Mouse (Mus musculus) heart, embryonic 11.5 days (tissue): Measurements from ENCODE around the gene Letmd1. TPM values are rescaled to one million over a fixed set of nuclear protein-coding genes. Genes with fewer than 3 reads are reported as not detected.

Experiments used
- ATAC-seq: fragments of 200-750 bp; cut with Nextera tagmentation; replicated peaks from 2 replicates; pipeline ENCODE4 v1.8.0; 2017; ENCODE audit warnings: moderate library complexity; ENCODE audit not compliant: insufficient number of reproducible peaks, low FRiP score, low TSS enrichment
- H3K27ac ChIP-seq: fragments of 300-500 bp; sonication (generic); 2 replicates; pipeline ENCODE4 v1.5.1; 2014; ENCODE audit warnings: mild to moderate bottlenecking, low read depth, low read length
- H3K27me3 ChIP-seq: fragments of 300-500 bp; sonication (generic); 2 replicates; pipeline ENCODE4 v1.6.1; 2014; ENCODE audit warnings: mild to moderate bottlenecking, low read length, mixed read lengths; ENCODE audit not compliant: control insufficient read depth, insufficient read depth
- H3K36me3 ChIP-seq: fragments of 300-500 bp; sonication (generic); 2 replicates; pipeline ENCODE4 v1.6.1; 2014; ENCODE audit warnings: mild to moderate bottlenecking, low read length, moderate library complexity, mixed read lengths; ENCODE audit not compliant: control insufficient read depth, insufficient read depth
- H3K4me1 ChIP-seq: fragments of 300-500 bp; sonication (generic); 2 replicates; pipeline ENCODE4 v1.6.1; 2014; ENCODE audit warnings: low read length; ENCODE audit not compliant: control insufficient read depth, insufficient read depth
- H3K4me2 ChIP-seq: fragments of 300-500 bp; sonication (generic); 2 replicates; pipeline ENCODE4 v1.6.1; 2014; ENCODE audit warnings: mild to moderate bottlenecking, moderate library complexity
- H3K4me3 ChIP-seq: fragments of 300-500 bp; sonication (generic); 2 replicates; pipeline ENCODE4 v1.5.1; 2014; ENCODE audit warnings: low read depth, low read length
- H3K9ac ChIP-seq: fragments of 300-500 bp; sonication (generic); 2 replicates; pipeline ENCODE4 v1.6.1; 2014; ENCODE audit warnings: mild to moderate bottlenecking, low read depth, low read length, moderate library complexity
- H3K9me3 ChIP-seq: fragments of 300-500 bp; sonication (generic); replicated peaks from 2 replicates; pipeline ENCODE4 v1.6.1; 2016; ENCODE audit warnings: low read length; ENCODE audit not compliant: control insufficient read depth
- WGBS: fragments of 180-500 bp; shearing (Covaris S2); extraction: QIAGEN DNeasy Blood & Tissue Kit; methylation state at CpG from one replicate; pipeline ENCODE4 v1.1.7; 2014; ENCODE audit not compliant: insufficient replicate concordance; 5-methylcytosine and 5-hydroxymethylcytosine counted together
- polyA plus RNA-seq: library from polyadenylated mRNA; unstranded; fragments of >200 nt; fragmentation: Nextera tagmentation; extraction: Ambion mirVana; gene quantifications from 2 replicates; pipeline ENCODE4 v1.2.1, GENCODE M21; 2014

The Letmd1 gene
- polyA plus RNA-seq, 1 experiment from 2014 or later, result 19.3 TPM

DNA sequence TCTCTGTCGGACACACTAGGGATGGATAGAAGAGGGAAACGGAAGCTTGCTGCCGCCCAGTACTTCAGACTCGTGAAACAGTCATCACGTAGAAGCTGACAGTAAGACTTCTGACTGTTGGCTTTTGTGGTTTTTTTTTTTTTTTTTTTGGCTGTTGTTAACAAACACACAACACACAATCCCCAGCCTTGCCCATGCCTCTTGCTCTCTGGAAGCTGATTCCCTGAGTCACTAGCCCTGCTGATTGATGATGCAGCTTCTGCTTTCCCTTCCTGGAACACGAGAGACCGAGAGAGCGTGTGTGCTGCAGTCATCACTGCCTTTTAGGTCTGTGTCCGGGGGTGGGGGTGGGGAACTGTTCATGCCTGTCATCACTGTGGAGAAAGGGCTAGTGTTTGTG, 7.2 kb upstream of the Letmd1 start:
- 0 out of 2 replicates have a peak, but pooled peaks cover 4% of the 10 kb centered on the region for H3K27me3 ChIP-seq
- H3K4me3 ChIP-seq, result no peak overlapping the region
- H3K9ac ChIP-seq, result no peak overlapping the region
- 56% methylated on average over 9 of the region's 9 CpGs for WGBS
- H3K9me3 ChIP-seq, result no peaks in the 10 kb centered on the region
- H3K36me3 ChIP-seq, result no peaks in the 10 kb centered on the region
- ATAC-seq, result no peak
- no peak overlapping the region for H3K4me2 ChIP-seq
- H3K27ac ChIP-seq, result no peak overlapping the region
- peaks cover 4% of the 10 kb centered on the region for H3K4me1 ChIP-seq

DNA sequence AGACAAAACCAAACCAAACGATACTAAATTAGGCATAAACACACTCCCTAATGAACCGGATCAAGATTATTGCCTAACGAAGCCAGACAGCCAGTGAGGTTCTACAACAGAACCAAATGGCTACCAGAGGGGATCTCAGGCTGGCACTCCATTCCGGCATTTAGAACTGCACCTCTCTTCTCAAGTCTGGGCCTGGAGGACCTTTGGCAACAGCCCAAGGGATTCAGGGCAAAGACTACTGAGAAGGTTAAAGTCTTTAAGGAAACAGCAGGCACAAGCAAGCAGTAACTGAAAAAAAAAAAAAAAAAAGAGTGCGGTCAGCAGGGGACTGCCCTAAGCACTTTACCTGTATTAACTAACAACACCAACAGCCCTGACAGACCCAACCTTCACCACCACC, 6.7 kb upstream of the Letmd1 start:
- H3K4me1 ChIP-seq, result peaks cover 4% of the 10 kb centered on the region
- no peak for ATAC-seq

DNA sequence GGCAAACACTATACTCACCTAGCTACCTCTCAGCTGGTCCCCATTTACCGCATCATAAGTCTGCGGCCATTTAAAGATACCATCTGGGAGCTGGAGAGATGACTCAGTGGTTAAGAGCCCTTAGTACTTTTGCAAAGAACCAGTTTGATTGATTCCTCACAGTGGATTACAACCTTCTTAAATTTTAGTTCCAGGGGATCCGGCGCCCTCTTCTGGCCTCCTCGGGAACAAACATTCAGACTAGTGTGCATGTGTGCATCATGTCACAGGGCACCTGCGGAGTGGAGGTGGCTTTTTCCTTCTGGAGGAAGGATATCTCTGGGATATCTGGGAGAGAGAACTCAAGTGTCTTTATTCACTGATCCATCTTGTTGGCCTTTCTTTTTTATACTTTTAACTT, 5.1 kb upstream of the Letmd1 start:
- H3K4me1 ChIP-seq, result peaks cover 10% of the 10 kb centered on the region
- no peak overlapping the region for H3K4me2 ChIP-seq
- no peaks in the 10 kb centered on the region for H3K36me3 ChIP-seq
- no peak overlapping the region for H3K9ac ChIP-seq
- no peak for ATAC-seq
- 22% methylated on average over 6 of the region's 6 CpGs for WGBS
- H3K27ac ChIP-seq, result no peak overlapping the region
- H3K4me3 ChIP-seq, result no peak overlapping the region
- H3K27me3 ChIP-seq, result 0 out of 2 replicates have a peak, but pooled peaks cover 4% of the 10 kb centered on the region
- H3K9me3 ChIP-seq, result no peaks in the 10 kb centered on the region

More for the DNA sequence above, 6.7 kb upstream of the Letmd1 start:
- H3K36me3 ChIP-seq, result no peaks in the 10 kb centered on the region
- no peaks in the 10 kb centered on the region for H3K9me3 ChIP-seq
- H3K27me3 ChIP-seq, result 0 out of 2 replicates have a peak, but pooled peaks cover 4% of the 10 kb centered on the region
- H3K27ac ChIP-seq, result no peak overlapping the region
- H3K9ac ChIP-seq, result no peak overlapping the region
- H3K4me2 ChIP-seq, result no peak overlapping the region
- WGBS, result 81% methylated on average over 4 of the region's 5 CpGs
- no peak overlapping the region for H3K4me3 ChIP-seq

DNA sequence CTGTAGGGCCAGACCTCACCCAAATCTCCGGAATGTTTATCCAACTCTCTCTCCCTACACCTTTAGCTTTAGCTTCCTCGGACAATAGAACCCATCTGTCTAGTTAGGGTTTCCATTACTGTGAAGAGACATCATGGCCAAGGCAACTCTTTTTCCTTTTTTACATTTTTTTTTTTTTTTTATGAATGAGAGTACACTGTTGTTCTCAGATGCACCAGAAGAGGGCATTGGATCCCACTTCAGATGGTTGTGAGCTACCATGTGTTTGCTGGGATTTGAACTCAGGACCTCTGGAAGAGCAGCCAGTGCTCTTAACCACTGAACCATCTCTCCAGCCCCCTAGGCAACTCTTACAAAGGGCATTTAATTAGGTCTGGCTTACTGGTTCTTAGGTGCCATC, 3.4 kb upstream of the Letmd1 start:
- Histone ChIP-seq H3K4me2 (no peak overlapping the region), H3K4me3 (no peak overlapping the region), H3K4me1 (peaks cover 20% of the 10 kb centered on the region), H3K9me3 (no peaks in the 10 kb centered on the region), H3K27ac (no peak overlapping the region), H3K9ac (no peak overlapping the region), H3K27me3 (no peaks in the 10 kb centered on the region), H3K36me3 (no peaks in the 10 kb centered on the region)
- no peak for ATAC-seq
- 71% methylated on average over 2 of the region's 2 CpGs for WGBS

DNA sequence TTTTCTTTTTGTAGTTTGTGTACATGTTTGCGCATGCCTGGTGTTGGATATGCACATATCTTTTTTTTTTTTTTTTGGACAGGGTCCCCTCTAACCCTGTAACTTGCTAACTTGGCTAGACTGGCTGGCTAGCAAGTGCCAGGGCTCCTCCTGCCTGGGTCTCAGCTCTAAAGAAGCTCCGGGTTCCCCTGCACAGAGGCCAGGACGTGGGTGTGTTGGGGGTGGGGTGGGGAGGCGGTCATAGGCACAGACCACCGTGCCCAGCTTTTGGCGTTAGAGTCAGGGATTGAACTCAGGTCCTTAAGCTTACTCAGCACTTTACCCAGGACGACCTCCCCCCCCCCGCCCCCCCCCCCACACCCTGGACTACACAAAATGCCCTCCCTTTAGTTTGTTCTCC, 1.1 kb upstream of the Letmd1 start:
- Histone ChIP-seq H3K4me2 (peak overlapping the region; percentile 91), H3K4me3 (peak overlapping the region; percentile 85), H3K36me3 (peaks cover 3% of the 10 kb centered on the region; the same call in 1 of the 2 replicates), H3K9me3 (no peaks in the 10 kb centered on the region), H3K9ac (no peak overlapping the region; the same call in 1 of the 2 replicates), H3K4me1 (peaks cover 16% of the 10 kb centered on the region; the same call in 1 of the 2 replicates), H3K27ac (no peak overlapping the region), H3K27me3 (no peaks in the 10 kb centered on the region)
- no peak for ATAC-seq
- 36% methylated on average over 8 of the region's 8 CpGs for WGBS

DNA sequence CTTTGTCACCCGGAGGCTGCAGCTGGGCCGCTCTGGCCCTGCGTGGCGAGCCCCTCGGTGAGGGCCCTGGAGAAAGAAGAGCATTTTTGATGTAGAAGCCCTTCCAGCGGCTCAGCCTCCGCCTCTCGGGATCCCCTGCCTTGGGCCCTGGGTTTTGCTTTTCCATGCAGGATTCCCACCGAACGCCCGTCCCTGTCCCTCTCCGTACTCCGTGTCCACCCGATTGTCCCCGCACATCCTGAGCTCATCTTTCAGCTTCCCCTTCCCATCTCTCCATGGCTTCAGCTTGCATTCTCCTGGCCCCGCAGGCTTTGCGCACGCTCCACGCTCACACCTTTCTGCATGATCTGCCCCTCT, 344 bp downstream of the Letmd1 start:
- ATAC-seq, result peak; percentile 6
- peaks cover 3% of the 10 kb centered on the region; the same call in 1 of the 2 replicates for H3K36me3 ChIP-seq
- WGBS, result under 1% methylated on average over 19 of the region's 19 CpGs
- H3K27ac ChIP-seq, result peak overlapping the region; percentile 83; the same call in 1 of the 2 replicates
- H3K9me3 ChIP-seq, result no peaks in the 10 kb centered on the region
- H3K4me3 ChIP-seq, result peak overlapping the region; percentile 85
- peak overlapping the region; percentile 89 for H3K9ac ChIP-seq
- H3K27me3 ChIP-seq, result no peaks in the 10 kb centered on the region
- peaks cover 16% of the 10 kb centered on the region; the same call in 1 of the 2 replicates for H3K4me1 ChIP-seq
- H3K4me2 ChIP-seq, result peak overlapping the region; percentile 91

DNA sequence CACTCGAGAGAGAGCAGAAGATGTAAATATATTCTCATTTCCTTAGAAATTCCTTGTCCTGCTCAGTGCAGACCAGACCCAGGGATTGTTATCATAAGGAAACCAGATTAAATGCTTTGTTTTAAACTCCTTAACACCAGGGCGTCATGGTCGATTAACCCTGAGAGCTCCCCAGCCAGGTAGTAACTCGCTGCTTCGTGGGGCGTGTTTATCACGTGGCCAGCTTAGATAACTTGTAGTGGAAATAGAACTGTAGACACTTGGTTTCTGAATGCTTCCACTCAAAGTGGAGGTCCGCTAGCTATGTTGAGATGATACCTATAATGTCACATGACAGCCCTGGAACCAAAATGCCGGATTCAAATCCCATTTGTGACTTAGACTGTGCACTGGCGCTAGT, 1.2 kb downstream of the Letmd1 start:
- Histone ChIP-seq H3K9ac (no peak overlapping the region; the same call in 1 of the 2 replicates), H3K27me3 (no peaks in the 10 kb centered on the region), H3K4me3 (peak overlapping the region; percentile 85), H3K4me2 (peak overlapping the region; percentile 91), H3K4me1 (peaks cover 16% of the 10 kb centered on the region; the same call in 1 of the 2 replicates), H3K36me3 (peaks cover 3% of the 10 kb centered on the region), H3K27ac (no peak overlapping the region), H3K9me3 (no peaks in the 10 kb centered on the region)
- ATAC-seq, result no peak
- WGBS, result 45% methylated on average over 10 of the region's 10 CpGs

DNA sequence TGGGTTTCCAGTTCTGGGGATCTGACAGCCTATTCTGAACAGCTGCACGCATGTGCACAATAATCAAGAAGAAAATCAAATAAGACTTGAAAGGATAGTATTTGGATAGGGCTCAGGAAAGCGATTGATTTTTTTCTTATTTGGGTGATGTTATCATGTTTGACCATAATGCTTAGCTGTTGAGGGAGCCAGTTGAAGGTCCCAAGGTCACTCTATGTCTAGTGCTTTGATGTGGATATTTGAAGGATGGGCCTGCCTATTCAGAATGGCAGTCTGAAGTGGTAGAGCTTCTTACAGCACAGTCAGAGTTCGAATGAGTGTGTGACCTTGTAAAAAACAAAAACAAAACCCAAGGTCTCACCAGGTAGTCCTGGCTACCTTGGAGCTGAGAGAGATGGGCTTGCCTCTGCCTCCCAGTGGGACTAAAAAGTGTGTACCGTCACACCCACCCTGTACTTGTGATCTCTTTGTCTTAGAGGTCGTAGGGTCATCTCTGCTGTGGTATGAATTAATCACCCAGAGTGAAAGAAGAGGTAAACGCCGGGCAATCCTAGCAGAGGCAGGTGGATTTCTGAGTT, 5.2 kb downstream of the Letmd1 start:
- 74% methylated on average over 7 of the region's 7 CpGs for WGBS
- no peaks in the 10 kb centered on the region for H3K9me3 ChIP-seq
- H3K4me3 ChIP-seq, result no peak overlapping the region
- no peak overlapping the region for H3K4me2 ChIP-seq
- H3K27me3 ChIP-seq, result no peaks in the 10 kb centered on the region
- H3K4me1 ChIP-seq, result peaks cover 10% of the 10 kb centered on the region; the same call in 1 of the 2 replicates
- no peak for ATAC-seq
- H3K27ac ChIP-seq, result no peak overlapping the region
- H3K9ac ChIP-seq, result no peak overlapping the region
- peaks cover 24% of the 10 kb centered on the region for H3K36me3 ChIP-seq

DNA sequence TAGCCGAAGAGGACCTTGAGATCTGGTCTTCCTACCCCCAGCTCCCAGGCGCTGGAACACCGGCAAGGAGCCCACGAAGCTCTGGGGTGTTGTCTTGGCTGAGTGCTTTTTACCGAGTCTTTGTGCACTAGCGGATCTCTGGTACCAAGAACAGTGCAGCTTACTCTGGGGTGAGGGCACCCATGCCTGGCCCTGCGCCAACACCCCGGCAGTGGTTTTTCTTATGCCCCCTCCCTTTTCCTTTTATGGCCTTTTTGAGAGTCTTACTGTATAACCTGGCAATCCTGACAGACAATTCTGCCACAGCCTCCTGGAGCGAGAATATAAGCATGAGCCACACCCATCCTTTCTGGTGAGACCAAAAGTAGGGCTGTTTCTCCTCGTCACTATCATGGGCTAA, 9.5 kb downstream of the Letmd1 start:
- H3K9ac ChIP-seq, result no peak overlapping the region
- no peaks in the 10 kb centered on the region for H3K9me3 ChIP-seq
- no peaks in the 10 kb centered on the region for H3K27me3 ChIP-seq
- ATAC-seq, result no peak
- no peaks in the 10 kb centered on the region for H3K4me1 ChIP-seq
- 80% methylated on average over 10 of the region's 10 CpGs for WGBS
- peaks cover 42% of the 10 kb centered on the region for H3K36me3 ChIP-seq
- H3K4me3 ChIP-seq, result no peak overlapping the region
- no peak overlapping the region for H3K4me2 ChIP-seq
- H3K27ac ChIP-seq, result no peak overlapping the region
